Mouse (Mus musculus) hematopoietic stem cell, adult 5-6 weeks (primary cell): ENCODE measurements around the gene Ism2. TPM values are rescaled to one million over a fixed set of nuclear protein-coding genes. Genes with fewer than 3 reads are reported as not detected.
"Not testable (repeated sequence)": the region's sequence is repeated elsewhere in the genome, so short reads cannot be mapped to it uniquely, and the experiment has no call there.

ENCODE experiments used
- ATAC-seq, 2 experiments: fragments of 125-278 bp in 1 of 2; replicated peaks in 1 of 2; 2 replicates each; pipeline ENCODE4 v1.8.0; 2016 to 2017; ENCODE audit warnings: inconsistent platforms in 2 of 2, mild to moderate bottlenecking in 2 of 2, moderate number of reproducible peaks in 2 of 2, low read depth in 1 of 2, moderate TSS enrichment in 1 of 2; ENCODE audit not compliant: low FRiP score in 2 of 2, poor library complexity in 2 of 2, severe bottlenecking in 2 of 2, insufficient read depth in 1 of 2, low TSS enrichment in 1 of 2
- total RNA-seq: library from RNA; stranded (forward); fragments of 172-1452, 232-1000 nt; gene quantifications from 2 replicates; pipeline ENCODE4 v1.2.3, GENCODE M21; 2017

The Ism2 gene
- total RNA-seq, 1 experiment from 2014 or later = 1.2 TPM

- no peak for ATAC-seq
Observed at GRCm38 (mm10) chr12:87305767-87306583, 6.5 kb upstream of the Ism2 start.

- no peak for ATAC-seq
Observed at GRCm38 (mm10) chr12:87301189-87301588, 1.7 kb upstream of the Ism2 start.

- no peak; a peak in 1 of 4 replicates for ATAC-seq
Observed at GRCm38 (mm10) chr12:87300441-87300690, 861 bp upstream of the Ism2 start.

- ATAC-seq = peak in 1 of 2 experiments; percentile 9; a peak in 2 of 4 replicates
Observed at GRCm38 (mm10) chr12:87299037-87299656, 358 bp downstream of the Ism2 start.

- no peak for ATAC-seq
Observed at GRCm38 (mm10) chr12:87293934-87294333, 5.6 kb downstream of the Ism2 start.

- ATAC-seq = no peak
Observed at GRCm38 (mm10) chr12:87289100-87289499, 10.4 kb downstream of the Ism2 start.

GRCm38 (mm10) chr12:87284726-87285125, 14.8 kb downstream of the Ism2 start:
- ATAC-seq = no peak

GRCm38 (mm10) chr12:87284268-87284667, 15.2 kb downstream of the Ism2 start:
- no peak for ATAC-seq

- ATAC-seq = no peak
Observed at GRCm38 (mm10) chr12:87283706-87284105, 15.8 kb downstream of the Ism2 start.

- ATAC-seq = no peak
Observed at GRCm38 (mm10) chr12:87282743-87283142, 16.8 kb downstream of the Ism2 start.

GRCm38 (mm10) chr12:87281766-87282165, 17.7 kb downstream of the Ism2 start:
- ATAC-seq = no peak

- ATAC-seq = no peak
Observed at GRCm38 (mm10) chr12:87279879-87280278, 19.6 kb downstream of the Ism2 start.

GRCm38 (mm10) chr12:87279350-87279749, 20.2 kb downstream of the Ism2 start:
- no peak for ATAC-seq

GRCm38 (mm10) chr12:87278118-87278730, 21.3 kb downstream of the Ism2 start:
- ATAC-seq = peak; percentile 23 to 47; a peak in 1 of 4 replicates

- not testable (repeated sequence) for ATAC-seq
Observed at GRCm38 (mm10) chr12:87277251-87277650, 22.3 kb downstream of the Ism2 start.

GRCm38 (mm10) chr12:87274853-87275831, 24.4 kb downstream of the Ism2 start:
- ATAC-seq = no peak

- no peak for ATAC-seq
Observed at GRCm38 (mm10) chr12:87267682-87268081, 31.8 kb downstream of the Ism2 start.
